Mouse (Mus musculus) left cerebral cortex, postnatal 10 days (tissue): Measurements from ENCODE around the gene Gpr183. TPM values are rescaled to one million over a fixed set of nuclear protein-coding genes. Genes with fewer than 3 reads are reported as not detected.

Experiments
- DNase-seq, 2 experiments: peaks; one replicate each; pipeline ENCODE4 v3.0.0; 2021 to 2022; ENCODE audit warnings: low spot score in 2 of 2, mixed read lengths in 1 of 2; ENCODE audit errors: extremely low spot score in 1 of 2
- intact Hi-C: fragments of 180-260 bp; cut with DNase I; formaldehyde crosslinking; loops from one replicate; pipeline ENCODE4 v1.15.1; 2025
- total RNA-seq, 2 experiments: library from RNA; stranded (reverse); gene quantifications; 2 replicates each; pipeline ENCODE4 v1.2.3; 2021

Gpr183 gene
- total RNA-seq, 2 experiments from 2014 or later, result 1.0 to 1.1 TPM

- intact Hi-C loops, result no loop called here
- DNase-seq, result no peak
Measured at GRCm38 (mm10) chr14:121960031-121960430, 5.0 kb downstream of the Gpr183 start.

- intact Hi-C loops, result no loop called here
- no peak for DNase-seq
Measured at GRCm38 (mm10) chr14:121959538-121959980, 5.4 kb downstream of the Gpr183 start.

GRCm38 (mm10) chr14:121958751-121959537 lies 6.1 kb downstream of the Gpr183 start:
- intact Hi-C loops, result no loop called here
- DNase-seq, result peak in 1 of 2 experiments; percentile 36

GRCm38 (mm10) chr14:121958041-121958750 lies 6.8 kb downstream of the Gpr183 start:
- no peak for DNase-seq
- intact Hi-C loops, result no loop called here

- DNase-seq, result no peak
- intact Hi-C loops, result no loop called here
Measured at GRCm38 (mm10) chr14:121957176-121957871, 7.7 kb downstream of the Gpr183 start.

- intact Hi-C loops, result no loop called here
- no peak for DNase-seq
Measured at GRCm38 (mm10) chr14:121956291-121956690, 8.7 kb downstream of the Gpr183 start.

GRCm38 (mm10) chr14:121955176-121955795 lies 9.7 kb downstream of the Gpr183 start:
- no peak for DNase-seq
- intact Hi-C loops, result no loop called here

GRCm38 (mm10) chr14:121954608-121955007 lies 10.4 kb downstream of the Gpr183 start:
- intact Hi-C loops, result no loop called here
- no peak for DNase-seq

- no peak for DNase-seq
- intact Hi-C loops, result no loop called here
Measured at GRCm38 (mm10) chr14:121954129-121954528, 10.9 kb downstream of the Gpr183 start.

GRCm38 (mm10) chr14:121952046-121952400 lies 13.0 kb downstream of the Gpr183 start:
- intact Hi-C loops, result no loop called here
- no peak for DNase-seq

GRCm38 (mm10) chr14:121951399-121952045 lies 13.5 kb downstream of the Gpr183 start:
- intact Hi-C loops, result no loop called here
- DNase-seq, result no peak

- intact Hi-C loops, result no loop called here
- DNase-seq, result no peak
Measured at GRCm38 (mm10) chr14:121949897-121950296, 15.1 kb downstream of the Gpr183 start.

GRCm38 (mm10) chr14:121949436-121949835 lies 15.6 kb downstream of the Gpr183 start:
- DNase-seq, result no peak
- intact Hi-C loops, result no loop called here

GRCm38 (mm10) chr14:121947966-121948365 lies 17.0 kb downstream of the Gpr183 start:
- intact Hi-C loops, result no loop called here
- DNase-seq, result no peak

- DNase-seq, result no peak
- intact Hi-C loops, result no loop called here
Measured at GRCm38 (mm10) chr14:121947201-121947760, 17.7 kb downstream of the Gpr183 start.

GRCm38 (mm10) chr14:121946728-121947127 lies 18.3 kb downstream of the Gpr183 start:
- no peak for DNase-seq
- intact Hi-C loops, result no loop called here

GRCm38 (mm10) chr14:121946131-121946530 lies 18.9 kb downstream of the Gpr183 start:
- intact Hi-C loops, result no loop called here
- no peak for DNase-seq

- intact Hi-C loops, result no loop called here
- DNase-seq, result no peak
Measured at GRCm38 (mm10) chr14:121939582-121939981, 25.4 kb downstream of the Gpr183 start.
